Mouse (Mus musculus): ENCODE measurements at regions not wholly inside any gene's neighbourhood (a gene's known extent, or its start where the extent isn't known, plus 50 kb on each side); places are given as distances from the start of the nearest gene placed in this dataset.

DNA sequence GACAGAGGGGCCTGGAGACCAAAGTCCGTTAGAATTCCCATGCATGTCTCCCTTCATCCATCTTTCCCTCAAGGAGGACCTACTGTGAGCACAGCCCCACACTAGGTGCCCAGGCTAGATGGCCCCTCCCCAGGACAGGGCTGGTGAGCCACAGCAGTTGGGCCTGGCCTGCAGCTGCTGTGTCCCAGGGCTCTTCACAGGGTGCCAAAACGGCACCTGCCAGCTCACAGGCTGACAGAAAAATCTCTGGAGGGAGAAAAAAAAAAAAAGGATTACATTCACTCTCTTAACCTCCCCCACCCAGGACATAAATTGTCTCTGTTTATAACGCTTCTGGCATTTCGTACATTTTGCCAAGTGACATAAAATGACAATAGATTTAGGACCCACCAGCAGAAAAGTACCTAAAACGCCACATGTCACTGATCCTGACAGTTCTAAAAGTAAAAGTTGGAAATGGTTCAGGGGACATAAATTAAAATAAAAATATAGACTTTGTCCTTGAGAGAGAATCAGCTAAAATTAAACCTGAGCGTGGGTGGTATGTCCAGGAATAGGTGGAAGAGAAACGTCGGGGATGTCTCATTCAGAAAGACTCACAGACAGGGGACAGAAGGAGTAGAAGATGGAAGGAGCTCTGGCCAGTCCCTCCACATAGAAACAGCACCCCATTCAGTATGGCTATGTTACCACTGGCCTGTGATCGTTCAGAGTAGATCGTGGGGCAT, 212.5 kb downstream of the Cryba4 start:
- TF ChIP-seq CTCF (conservative IDR thresholded peaks at IDR 0.05; ENCODE audit: insufficient read depth, insufficient read length, low read depth, low read length) (no peak), POLR2A (IDR thresholded peaks at IDR 0.05; ENCODE audit: low read depth, low read length) (no peak)

Data from kidney, adult 2 months (tissue).